Mouse (Mus musculus): ENCODE results near the gene Ralgps1. TPM values are rescaled to one million over a fixed set of nuclear protein-coding genes. Genes with fewer than 3 reads are reported as not detected.
"Not testable (repeated sequence)": the region's sequence is repeated elsewhere in the genome, so short reads cannot be mapped to it uniquely, and the experiment has no call there.

Ralgps1 gene
- polyA plus RNA-seq, 1 experiment from 2014 or later = 48.4 TPM

DNA sequence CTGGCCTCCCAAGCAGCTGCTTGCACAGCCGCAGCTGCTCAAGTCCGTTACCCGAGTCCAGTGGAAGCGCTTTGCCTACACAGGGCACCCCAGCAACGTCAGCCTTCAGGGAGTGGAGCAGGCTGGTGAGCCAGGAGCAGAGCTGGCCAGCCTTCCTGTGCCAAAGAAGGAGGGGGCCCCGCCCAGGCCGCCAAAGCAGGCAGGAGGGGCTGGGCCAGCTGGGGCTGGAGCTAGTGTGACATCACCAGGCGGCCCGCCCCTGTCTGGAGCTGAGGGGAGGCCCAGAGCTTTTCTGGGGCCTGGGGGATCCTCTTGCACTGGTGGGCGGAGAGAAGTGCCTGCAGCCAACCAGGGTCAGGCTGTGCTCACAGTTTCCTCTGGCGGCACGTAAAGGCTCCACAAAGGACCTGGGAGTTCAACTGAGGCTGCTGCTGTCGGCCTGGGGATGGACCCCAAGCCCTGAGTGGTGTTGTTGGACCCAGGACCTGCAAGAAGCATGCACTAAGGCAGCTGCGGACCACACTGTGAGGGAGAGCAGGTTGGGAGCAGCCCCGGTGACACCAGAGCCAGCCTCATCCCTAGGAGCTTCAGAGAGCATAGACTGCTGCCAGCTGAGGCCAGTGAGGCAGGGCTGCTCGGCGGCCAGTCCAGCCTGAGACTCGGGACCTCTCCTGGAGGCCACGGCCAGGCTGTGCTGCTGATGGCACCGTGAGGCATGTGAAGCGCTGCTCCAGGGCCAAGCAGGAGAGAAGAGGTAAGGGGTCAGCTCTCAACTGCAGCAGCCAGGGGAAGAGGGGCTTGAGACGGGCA is 155.4 kb downstream of the Ralgps1 start, which contains the start of gene Angptl2:
TSS of gene Angptl2 (plus strand) at position 370 of the 810 bp plus-strand sequence.
- H3K9ac ChIP-seq (ENCODE audit: low read depth, low read length) = peak within 1 kb of the TSS; percentile 37
- peaks cover 22% of the 10 kb centered on the region for H3K4me1 ChIP-seq (ENCODE audit: control insufficient read depth, insufficient read depth, low read length)
- H3K9me3 ChIP-seq (replicated peaks; ENCODE audit: control insufficient read depth, low read length, poor library complexity, severe bottlenecking) = no peaks in the 10 kb centered on the region
- H3K27me3 ChIP-seq (ENCODE audit: control insufficient read depth, insufficient read depth, low read depth, low read length) = no peaks in the 10 kb centered on the region
- WGBS = 3% methylated on average over 22 of the region's 22 CpGs
- H3K36me3 ChIP-seq (ENCODE audit: control insufficient read depth, insufficient read depth, low read length) = no peaks in the 10 kb centered on the region
- peak within 1 kb of the TSS; percentile 22 for H3K4me3 ChIP-seq (ENCODE audit: low read depth, low read length)
- ATAC-seq = peak; percentile 86
- H3K4me2 ChIP-seq (ENCODE audit: low read length) = peak within 1 kb of the TSS; percentile 51
- H3K27ac ChIP-seq (ENCODE audit: low read length) = peak within 1 kb of the TSS; percentile 63

DNA sequence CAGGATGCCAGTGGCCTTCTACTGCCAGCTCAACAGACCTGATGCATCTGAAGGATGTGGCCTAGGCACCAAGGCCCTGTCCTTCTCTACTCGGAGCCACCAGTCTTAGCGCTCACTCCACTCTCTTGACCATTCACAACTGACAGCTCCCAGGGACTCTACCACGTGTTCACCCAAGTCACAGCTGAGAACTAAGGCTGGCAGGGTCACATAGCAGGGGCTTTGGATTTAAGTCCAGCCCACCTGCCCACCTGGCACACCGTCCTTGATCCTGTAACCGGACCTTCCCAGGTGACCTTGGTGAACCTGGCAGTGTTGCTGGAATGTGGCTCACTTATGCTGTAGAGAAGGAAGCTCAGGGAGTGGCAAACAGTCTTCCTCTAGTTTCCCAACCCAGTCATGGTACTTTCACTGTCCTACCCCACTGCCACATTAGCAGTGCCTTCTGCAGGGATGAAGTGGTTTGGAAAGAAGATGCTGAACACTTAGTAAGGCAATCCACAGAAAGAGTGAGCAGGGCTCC is 156.0 kb downstream of the Ralgps1 start:
- WGBS = 72% methylated on average over 5 of the region's 5 CpGs
- Histone ChIP-seq H3K4me2 (ENCODE audit: low read length) (peak overlapping the region; percentile 51; the same call in 1 of the 2 replicates), H3K27me3 (ENCODE audit: control insufficient read depth, insufficient read depth, low read depth, low read length) (no peaks in the 10 kb centered on the region), H3K36me3 (ENCODE audit: control insufficient read depth, insufficient read depth, low read length) (no peaks in the 10 kb centered on the region), H3K9ac (ENCODE audit: low read depth, low read length) (peak overlapping the region; percentile 37; the same call in 1 of the 2 replicates), H3K4me3 (ENCODE audit: low read depth, low read length) (no peak overlapping the region), H3K27ac (ENCODE audit: low read length) (peak overlapping the region; percentile 43), H3K4me1 (ENCODE audit: control insufficient read depth, insufficient read depth, low read length) (peaks cover 22% of the 10 kb centered on the region), H3K9me3 (replicated peaks; ENCODE audit: control insufficient read depth, low read length, poor library complexity, severe bottlenecking) (no peaks in the 10 kb centered on the region)
- ATAC-seq = no peak

DNA sequence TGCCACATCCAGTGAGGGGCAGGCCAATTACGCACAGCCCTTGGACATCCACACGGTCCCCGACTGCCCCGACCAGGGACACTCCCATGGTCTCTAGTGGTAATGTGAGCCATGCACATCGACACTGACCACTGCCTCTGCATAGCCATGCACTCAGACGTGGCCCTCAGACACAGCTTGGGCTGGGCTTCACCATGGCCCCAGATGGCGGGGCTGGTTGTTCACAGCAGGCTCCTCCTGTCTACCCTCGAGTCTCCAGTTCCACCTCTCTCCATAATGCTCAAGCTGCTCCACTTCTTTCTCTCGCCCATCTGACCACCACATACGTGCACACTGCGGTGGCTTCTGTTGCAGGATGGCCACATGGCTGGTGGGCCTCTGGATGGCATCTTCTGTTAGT is 160.0 kb downstream of the Ralgps1 start:
- H3K4me3 ChIP-seq (ENCODE audit: low read depth, low read length); H3K36me3 ChIP-seq (ENCODE audit: control insufficient read depth, insufficient read depth, low read length); H3K9me3 ChIP-seq (replicated peaks; ENCODE audit: control insufficient read depth, low read length, poor library complexity, severe bottlenecking); ATAC-seq; H3K9ac ChIP-seq (ENCODE audit: low read depth, low read length); H3K4me2 ChIP-seq (ENCODE audit: low read length); H3K27ac ChIP-seq (ENCODE audit: low read length); H3K27me3 ChIP-seq (ENCODE audit: control insufficient read depth, insufficient read depth, low read depth, low read length): not testable (repeated sequence)
- H3K4me1 ChIP-seq (ENCODE audit: control insufficient read depth, insufficient read depth, low read length) = peaks cover 12% of the 10 kb centered on the region
- WGBS = 79% methylated on average over 11 of the region's 11 CpGs

DNA sequence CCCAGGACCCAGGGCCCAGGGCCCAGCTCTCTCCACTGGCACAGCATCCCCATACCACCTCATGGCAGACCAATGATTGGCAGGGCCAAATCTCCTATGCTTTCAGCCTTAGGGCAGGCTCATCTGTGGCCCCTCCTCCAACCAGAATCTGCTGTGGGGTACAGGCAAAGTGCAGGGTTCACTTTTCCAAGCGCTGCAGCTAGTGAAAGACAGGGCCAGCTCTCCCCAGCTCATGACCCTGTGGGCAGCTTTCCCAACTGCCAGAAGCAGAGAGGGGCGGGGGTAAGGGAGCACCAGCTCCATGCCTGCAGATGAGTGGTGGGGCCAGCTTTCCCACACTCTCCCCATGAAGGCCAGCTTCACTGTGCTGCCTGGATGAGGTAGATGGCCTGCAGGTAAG is 160.4 kb downstream of the Ralgps1 start:
- WGBS = 70% methylated on average over 2 of the region's 2 CpGs

DNA sequence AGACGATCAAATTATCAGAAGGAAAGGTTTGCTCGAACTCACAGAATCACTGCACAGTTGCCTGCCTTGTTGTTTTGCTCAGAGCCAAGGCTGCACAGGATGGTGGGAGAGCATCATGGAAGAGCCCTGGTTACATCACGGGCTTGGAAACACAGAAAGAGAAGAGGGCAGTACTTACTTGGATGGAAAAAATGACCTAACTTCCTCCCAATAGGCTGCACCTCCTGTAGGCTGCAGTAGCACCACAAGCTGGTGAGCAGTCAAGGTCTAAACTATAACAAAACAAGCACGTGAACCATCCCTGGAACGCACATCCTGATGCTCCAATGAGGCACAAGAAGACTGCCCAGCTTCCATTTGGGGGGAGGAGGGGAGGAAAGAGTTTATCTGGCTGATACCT is 163.2 kb downstream of the Ralgps1 start:
- no peak overlapping the region for H3K4me3 ChIP-seq (ENCODE audit: low read depth, low read length)
- no peaks in the 10 kb centered on the region for H3K27me3 ChIP-seq (ENCODE audit: control insufficient read depth, insufficient read depth, low read depth, low read length)
- H3K36me3 ChIP-seq (ENCODE audit: control insufficient read depth, insufficient read depth, low read length) = no peaks in the 10 kb centered on the region
- H3K4me1 ChIP-seq (ENCODE audit: control insufficient read depth, insufficient read depth, low read length) = peaks cover 15% of the 10 kb centered on the region
- H3K4me2 ChIP-seq (ENCODE audit: low read length) = no peak overlapping the region
- 83% methylated on average over 5 of the region's 5 CpGs for whole genome bisulfite sequencing
- H3K27ac ChIP-seq (ENCODE audit: low read length) = no peak overlapping the region
- no peak for ATAC-seq
- no peaks in the 10 kb centered on the region for H3K9me3 ChIP-seq (replicated peaks; ENCODE audit: control insufficient read depth, low read length, poor library complexity, severe bottlenecking)
- no peak overlapping the region for H3K9ac ChIP-seq (ENCODE audit: low read depth, low read length)

More for the DNA sequence above, 160.4 kb downstream of the Ralgps1 start:
- Histone ChIP-seq H3K4me2 (ENCODE audit: low read length) (no peak overlapping the region), H3K27me3 (ENCODE audit: control insufficient read depth, insufficient read depth, low read depth, low read length) (no peaks in the 10 kb centered on the region), H3K36me3 (ENCODE audit: control insufficient read depth, insufficient read depth, low read length) (no peaks in the 10 kb centered on the region), H3K9ac (ENCODE audit: low read depth, low read length) (no peak overlapping the region), H3K9me3 (replicated peaks; ENCODE audit: control insufficient read depth, low read length, poor library complexity, severe bottlenecking) (no peaks in the 10 kb centered on the region), H3K27ac (ENCODE audit: low read length) (no peak overlapping the region), H3K4me3 (ENCODE audit: low read depth, low read length) (no peak overlapping the region), H3K4me1 (ENCODE audit: control insufficient read depth, insufficient read depth, low read length) (peaks cover 10% of the 10 kb centered on the region)
- 0 out of 2 replicates have a peak, but pooled peaks have one; percentile 19 for ATAC-seq

DNA sequence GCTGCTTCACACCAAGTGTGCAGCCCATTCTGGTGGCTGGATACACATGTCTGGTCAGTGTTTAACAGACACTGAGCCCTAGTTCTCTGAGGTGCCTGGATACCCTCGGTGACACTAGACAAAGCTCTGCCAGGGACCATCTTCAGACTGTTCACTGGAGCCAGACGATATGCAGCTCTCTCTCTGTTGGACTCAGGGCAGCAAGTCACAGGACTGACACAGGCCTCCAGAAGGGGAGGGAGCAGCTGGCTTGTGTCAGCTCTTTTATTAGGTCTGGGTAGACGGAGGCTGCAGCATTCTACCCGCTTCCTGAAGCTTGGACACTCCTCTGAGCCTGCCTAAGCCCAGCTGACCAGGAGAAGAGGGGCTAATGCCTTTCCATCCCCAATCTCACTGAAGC is 164.2 kb downstream of the Ralgps1 start:
- Histone ChIP-seq H3K4me2 (ENCODE audit: low read length) (no peak overlapping the region), H3K4me1 (ENCODE audit: control insufficient read depth, insufficient read depth, low read length) (peaks cover 19% of the 10 kb centered on the region), H3K9me3 (replicated peaks; ENCODE audit: control insufficient read depth, low read length, poor library complexity, severe bottlenecking) (no peaks in the 10 kb centered on the region), H3K36me3 (ENCODE audit: control insufficient read depth, insufficient read depth, low read length) (no peaks in the 10 kb centered on the region), H3K9ac (ENCODE audit: low read depth, low read length) (no peak overlapping the region), H3K27ac (ENCODE audit: low read length) (no peak overlapping the region), H3K4me3 (ENCODE audit: low read depth, low read length) (no peak overlapping the region), H3K27me3 (ENCODE audit: control insufficient read depth, insufficient read depth, low read depth, low read length) (no peaks in the 10 kb centered on the region)
- 39% methylated on average over 4 of the region's 4 CpGs for WGBS
- no peak for ATAC-seq

DNA sequence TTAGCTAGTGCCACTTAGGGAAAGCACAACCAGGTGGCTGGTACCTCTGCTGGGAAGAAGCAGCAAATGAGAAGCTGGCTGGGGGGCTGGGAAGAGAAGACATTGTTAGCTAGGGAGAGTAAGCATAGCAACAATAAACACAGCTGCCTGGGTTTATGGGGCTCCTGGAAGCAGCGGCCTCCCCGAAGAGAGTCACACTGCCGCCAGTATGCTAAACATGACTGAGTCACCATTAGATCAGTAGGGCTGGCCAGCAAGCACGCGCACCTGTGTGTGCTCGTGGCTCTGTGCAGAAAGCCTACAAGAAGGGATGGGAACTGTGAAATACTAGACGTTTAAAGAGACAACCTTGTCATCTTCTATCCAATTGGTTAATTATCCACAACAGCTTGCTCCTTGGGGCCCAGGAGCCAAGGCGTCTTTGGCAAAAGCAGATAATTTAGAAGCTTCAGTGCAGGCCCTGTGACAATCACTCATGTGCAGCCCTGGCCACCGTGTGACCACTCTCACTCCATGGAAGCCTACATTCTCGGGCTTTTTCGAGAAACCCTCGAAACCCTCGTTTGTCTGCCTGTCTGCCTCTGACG is 165.3 kb downstream of the Ralgps1 start:
- Histone ChIP-seq H3K27ac (ENCODE audit: low read length) (0 out of 2 replicates have a peak overlapping the region, but pooled peaks have one; percentile 11), H3K9me3 (replicated peaks; ENCODE audit: control insufficient read depth, low read length, poor library complexity, severe bottlenecking) (no peaks in the 10 kb centered on the region), H3K27me3 (ENCODE audit: control insufficient read depth, insufficient read depth, low read depth, low read length) (no peaks in the 10 kb centered on the region), H3K4me2 (ENCODE audit: low read length) (no peak overlapping the region), H3K4me1 (ENCODE audit: control insufficient read depth, insufficient read depth, low read length) (peaks cover 19% of the 10 kb centered on the region), H3K36me3 (ENCODE audit: control insufficient read depth, insufficient read depth, low read length) (no peaks in the 10 kb centered on the region), H3K4me3 (ENCODE audit: low read depth, low read length) (no peak overlapping the region), H3K9ac (ENCODE audit: low read depth, low read length) (no peak overlapping the region)
- no peak for ATAC-seq
- 48% methylated on average over 14 of the region's 14 CpGs for WGBS

DNA sequence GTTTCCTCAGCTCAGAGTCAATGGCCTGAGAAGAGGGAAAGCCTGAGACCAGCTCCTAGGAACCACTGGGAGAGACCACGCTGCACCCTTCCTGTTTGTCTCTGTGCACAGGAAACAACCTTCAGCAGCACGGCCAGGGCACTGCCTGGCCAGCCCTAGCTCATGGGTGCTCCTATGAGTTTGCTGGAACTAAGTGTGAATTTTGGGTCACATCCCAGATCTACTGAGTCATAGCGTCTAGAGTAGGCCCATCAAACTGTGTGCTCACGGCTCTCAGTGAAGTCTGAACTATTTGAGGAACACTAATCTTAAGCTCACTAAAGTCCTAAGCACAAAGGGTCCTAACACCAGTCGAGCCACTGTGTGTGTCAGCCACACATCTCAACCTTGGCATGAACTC is 166.3 kb downstream of the Ralgps1 start:
- no peak overlapping the region for H3K4me2 ChIP-seq (ENCODE audit: low read length)
- no peak overlapping the region for H3K27ac ChIP-seq (ENCODE audit: low read length)
- H3K4me3 ChIP-seq (ENCODE audit: low read depth, low read length) = no peak overlapping the region
- no peaks in the 10 kb centered on the region for H3K27me3 ChIP-seq (ENCODE audit: control insufficient read depth, insufficient read depth, low read depth, low read length)
- ATAC-seq = no peak
- WGBS = 88% methylated on average over 5 of the region's 5 CpGs
- H3K36me3 ChIP-seq (ENCODE audit: control insufficient read depth, insufficient read depth, low read length) = no peaks in the 10 kb centered on the region
- peaks cover 19% of the 10 kb centered on the region for H3K4me1 ChIP-seq (ENCODE audit: control insufficient read depth, insufficient read depth, low read length)
- no peaks in the 10 kb centered on the region for H3K9me3 ChIP-seq (replicated peaks; ENCODE audit: control insufficient read depth, low read length, poor library complexity, severe bottlenecking)
- H3K9ac ChIP-seq (ENCODE audit: low read depth, low read length) = no peak overlapping the region

DNA sequence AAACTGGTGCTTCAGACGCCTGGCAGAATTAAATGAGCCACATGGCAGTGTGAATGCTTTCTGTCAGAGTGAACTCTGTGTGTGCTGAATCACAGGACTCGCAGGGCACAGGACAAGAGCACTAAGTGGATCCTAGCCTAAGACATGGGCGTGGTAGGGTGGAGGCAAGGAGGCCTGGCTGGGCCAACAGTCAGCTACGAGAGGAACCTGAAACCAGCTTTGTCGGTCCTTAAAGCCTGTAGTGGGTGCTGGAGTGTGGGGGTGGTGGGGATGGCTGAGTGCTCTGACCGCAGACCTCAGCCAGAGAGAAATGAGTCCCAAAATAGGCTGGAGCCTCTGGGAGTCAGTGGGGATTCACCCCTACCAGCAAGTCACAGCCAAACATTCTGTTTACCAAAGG is 168.0 kb downstream of the Ralgps1 start:
- no peak overlapping the region for H3K9ac ChIP-seq (ENCODE audit: low read depth, low read length)
- no peak for ATAC-seq
- no peak overlapping the region for H3K27ac ChIP-seq (ENCODE audit: low read length)

More for the DNA sequence above, 168.0 kb downstream of the Ralgps1 start:
- Histone ChIP-seq H3K9me3 (replicated peaks; ENCODE audit: control insufficient read depth, low read length, poor library complexity, severe bottlenecking) (no peaks in the 10 kb centered on the region), H3K27me3 (ENCODE audit: control insufficient read depth, insufficient read depth, low read depth, low read length) (no peaks in the 10 kb centered on the region), H3K4me1 (ENCODE audit: control insufficient read depth, insufficient read depth, low read length) (peaks cover 19% of the 10 kb centered on the region), H3K4me2 (ENCODE audit: low read length) (no peak overlapping the region), H3K36me3 (ENCODE audit: control insufficient read depth, insufficient read depth, low read length) (peaks cover 2% of the 10 kb centered on the region; the same call in 1 of the 2 replicates), H3K4me3 (ENCODE audit: low read depth, low read length) (no peak overlapping the region)
- WGBS = 36% methylated on average over 6 of the region's 6 CpGs

Measured in midbrain, embryonic 16.5 days (tissue).